Mouse (Mus musculus): ENCODE measurements at regions not wholly inside any gene's neighbourhood (a gene's known extent, or its start where the extent isn't known, plus 50 kb on each side); places are given as distances from the start of the nearest gene placed in this dataset.

GRCm38 (mm10) chr5:106200631-106201030 lies 257.3 kb downstream of the Barhl2 start:
- ATAC-seq (ENCODE audit: poor library complexity, severe bottlenecking): no peak

DNA sequence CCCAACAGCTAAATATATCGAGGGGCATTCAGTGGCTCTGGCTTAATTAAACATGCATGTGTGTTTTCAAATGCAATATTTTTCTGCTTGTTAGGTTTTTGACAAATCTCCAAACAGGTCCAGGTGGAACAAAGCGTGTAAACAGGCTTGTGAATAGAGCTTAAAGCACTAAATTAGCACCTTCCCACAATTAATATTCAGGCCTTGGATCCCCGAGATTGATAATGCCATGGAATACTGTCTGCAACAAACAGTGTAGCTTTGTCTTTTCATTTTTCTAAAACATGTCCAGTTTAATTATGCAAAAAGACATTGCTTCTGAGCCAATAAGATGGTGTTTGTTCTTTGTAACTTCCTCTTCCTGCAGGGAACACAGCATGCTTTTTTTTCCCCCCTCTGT lies 258.9 kb downstream of the Barhl2 start:
- no peak for ATAC-seq (ENCODE audit: poor library complexity, severe bottlenecking)

- no peak for ATAC-seq (ENCODE audit: poor library complexity, severe bottlenecking)
Observed at GRCm38 (mm10) chr5:106191141-106191540, 266.8 kb downstream of the Barhl2 start.

- no peak for ATAC-seq (ENCODE audit: poor library complexity, severe bottlenecking)
Observed at GRCm38 (mm10) chr5:106181726-106182125, 276.2 kb downstream of the Barhl2 start.

GRCm38 (mm10) chr5:106172162-106172561 lies 285.8 kb downstream of the Barhl2 start:
- no peak for ATAC-seq (ENCODE audit: poor library complexity, severe bottlenecking)

GRCm38 (mm10) chr5:106170405-106170804 lies 287.6 kb downstream of the Barhl2 start:
- ATAC-seq (ENCODE audit: poor library complexity, severe bottlenecking): no peak

DNA sequence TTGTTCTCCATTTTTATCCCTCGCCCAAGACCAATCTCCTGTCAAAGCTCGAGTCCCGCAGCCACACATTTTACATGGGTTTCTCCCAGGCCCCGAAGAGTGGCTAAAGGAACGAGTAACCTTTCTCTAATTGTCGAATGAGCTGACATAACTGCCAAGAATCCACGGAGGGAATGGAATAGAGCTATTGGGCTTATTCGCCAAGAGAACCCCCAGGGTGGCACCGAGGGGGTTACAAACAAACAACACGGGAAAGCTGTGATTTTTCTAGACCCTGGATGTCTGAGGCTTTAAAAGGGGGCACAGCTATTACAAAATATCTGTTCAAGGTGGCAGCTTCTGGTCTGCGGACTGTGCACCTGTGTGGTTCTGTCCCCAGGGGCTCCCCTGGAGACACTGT lies 290.4 kb downstream of the Barhl2 start:
- no peak for ATAC-seq (ENCODE audit: poor library complexity, severe bottlenecking)

DNA sequence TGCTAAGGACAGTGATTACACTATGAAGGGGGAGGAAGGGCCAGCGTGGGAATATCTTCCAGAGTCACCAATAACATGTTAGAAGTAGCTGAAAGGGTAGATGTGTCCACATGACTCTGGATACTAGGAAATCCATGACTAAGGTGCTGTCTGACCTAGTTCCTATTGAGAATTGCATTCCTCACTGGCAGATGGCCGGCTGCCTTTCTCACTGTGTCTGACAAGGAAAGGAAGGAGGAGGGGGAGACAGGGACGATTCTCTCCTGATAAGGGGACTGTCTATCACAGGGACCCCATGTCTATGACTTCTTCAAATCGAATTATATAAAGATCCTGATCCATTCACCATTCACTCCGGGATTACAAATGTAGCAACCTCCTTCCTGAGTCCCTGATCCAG lies 289.9 kb downstream of the Zfp326 start:
- no peak for ATAC-seq (ENCODE audit: poor library complexity, severe bottlenecking)

DNA sequence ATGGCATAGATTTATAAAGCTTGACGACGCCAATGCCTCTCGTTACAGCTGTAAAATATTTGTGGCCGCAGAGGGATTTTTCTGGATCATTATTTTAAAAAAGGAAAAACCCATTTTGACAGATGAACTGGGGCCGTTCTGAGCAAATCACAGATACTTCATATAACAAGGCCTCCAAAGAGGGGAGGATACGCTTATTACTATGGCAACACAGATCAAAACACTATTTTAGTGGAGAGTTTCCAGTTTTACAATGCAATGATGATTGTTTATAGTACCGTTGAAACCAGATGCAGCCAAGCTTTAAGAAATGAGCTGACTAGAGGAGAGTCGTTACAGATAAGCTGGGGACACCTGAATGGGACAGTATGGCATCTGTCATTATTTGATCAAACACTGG lies 287.8 kb downstream of the Zfp326 start:
- no peak for ATAC-seq (ENCODE audit: poor library complexity, severe bottlenecking)

DNA sequence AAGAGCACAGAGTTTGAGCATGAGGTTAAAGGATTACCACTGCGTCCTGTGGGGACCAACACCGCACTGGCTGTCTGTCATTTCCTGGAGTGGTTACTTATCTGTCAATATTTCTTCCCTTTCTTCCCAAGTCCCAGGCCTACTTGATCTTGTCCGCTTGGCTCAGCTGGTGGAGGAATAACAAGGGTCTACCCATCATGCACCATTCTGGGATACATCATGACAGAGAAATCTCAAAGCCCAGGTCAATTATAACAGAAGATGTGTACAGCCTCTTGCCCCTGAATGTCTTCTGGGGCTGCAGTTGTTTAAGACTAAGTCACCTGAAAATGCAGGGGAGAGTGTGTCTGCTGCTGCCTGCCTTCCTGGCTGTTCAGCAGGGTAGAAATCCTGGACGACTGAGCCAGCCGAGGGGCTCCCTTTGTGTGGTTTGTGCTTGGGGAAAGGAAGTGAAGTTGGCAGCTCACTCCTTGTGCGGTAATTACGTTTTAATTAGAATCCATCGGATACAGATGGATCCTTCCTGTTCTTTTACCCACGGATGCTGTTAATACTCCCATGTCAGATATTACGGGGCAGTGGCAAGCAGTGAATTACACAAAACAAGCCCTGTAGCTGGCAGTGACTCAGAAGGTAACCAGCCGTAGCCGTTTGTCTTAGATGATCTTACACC lies 286.8 kb downstream of the Zfp326 start:
- no peak for ATAC-seq (ENCODE audit: poor library complexity, severe bottlenecking)

DNA sequence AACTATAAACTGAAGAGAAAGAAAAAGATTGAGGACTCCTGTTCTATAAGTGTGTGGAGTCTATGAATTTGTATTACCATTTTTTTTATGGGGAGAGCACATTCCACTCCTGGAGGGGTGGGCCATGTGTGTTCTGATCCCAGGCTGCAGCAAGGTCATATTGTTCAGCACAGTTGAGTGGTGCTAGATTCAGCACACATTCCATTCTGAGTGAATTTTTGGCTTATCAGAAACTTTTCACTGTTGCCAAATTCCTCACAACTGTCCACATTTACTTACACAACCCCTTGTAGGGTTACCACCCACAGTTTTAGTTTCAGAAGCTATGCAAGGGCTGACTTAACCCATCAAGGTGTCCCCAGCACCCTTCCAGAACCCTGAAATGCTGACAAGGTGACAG lies 262.7 kb downstream of the Zfp326 start:
- ATAC-seq (ENCODE audit: poor library complexity, severe bottlenecking): no peak

GRCm38 (mm10) chr5:106122928-106123327 lies 246.6 kb downstream of the Zfp326 start:
- ATAC-seq (ENCODE audit: poor library complexity, severe bottlenecking): no peak

- no peak for ATAC-seq (ENCODE audit: poor library complexity, severe bottlenecking)
Observed at GRCm38 (mm10) chr5:106119584-106119983, 243.2 kb downstream of the Zfp326 start.

- no peak for ATAC-seq (ENCODE audit: poor library complexity, severe bottlenecking)
Observed at GRCm38 (mm10) chr5:106113186-106113585, 236.8 kb downstream of the Zfp326 start.

- no peak for ATAC-seq (ENCODE audit: poor library complexity, severe bottlenecking)
Observed at GRCm38 (mm10) chr5:106108474-106108971, 232.2 kb downstream of the Zfp326 start.

DNA sequence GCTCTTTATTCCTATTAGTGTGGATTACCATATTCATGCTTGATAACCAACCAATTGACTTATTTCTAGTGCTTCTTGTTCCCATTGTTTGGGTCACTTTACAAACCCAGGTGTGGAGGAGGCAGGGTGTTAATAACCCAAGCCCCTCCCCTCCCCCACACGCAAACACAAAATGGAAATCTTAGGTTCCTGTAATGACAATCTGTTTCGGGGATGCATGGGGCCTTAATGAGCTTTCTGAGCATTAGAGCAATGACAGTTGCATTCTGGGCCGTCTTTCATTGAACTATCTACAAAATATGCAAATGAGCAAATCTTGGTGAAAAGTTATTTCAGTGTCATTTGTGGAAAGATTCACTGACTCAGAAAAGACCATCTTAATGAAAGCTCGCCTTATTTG lies 225.9 kb downstream of the Zfp326 start:
- ATAC-seq (ENCODE audit: poor library complexity, severe bottlenecking): no peak

DNA sequence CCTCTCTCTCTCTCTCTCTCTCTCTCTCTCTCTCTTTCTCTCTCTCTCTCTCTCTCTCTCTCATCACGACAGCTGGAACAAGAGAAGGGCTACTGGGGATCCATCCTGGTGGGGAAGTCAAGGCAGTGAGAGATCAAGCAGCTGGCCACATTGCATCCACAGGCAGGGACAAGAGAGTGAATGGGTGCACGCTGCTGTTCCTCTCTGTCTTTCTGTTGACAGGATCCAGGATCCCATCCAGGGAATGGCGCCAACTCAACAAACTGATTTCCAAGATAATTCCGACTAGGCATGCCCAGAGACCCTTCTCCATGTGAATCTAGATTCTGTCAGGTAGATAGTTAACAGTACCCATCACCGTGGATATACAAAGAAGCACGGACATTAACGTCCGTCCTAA lies 222.5 kb downstream of the Zfp326 start:
- no peak for ATAC-seq (ENCODE audit: poor library complexity, severe bottlenecking)

DNA sequence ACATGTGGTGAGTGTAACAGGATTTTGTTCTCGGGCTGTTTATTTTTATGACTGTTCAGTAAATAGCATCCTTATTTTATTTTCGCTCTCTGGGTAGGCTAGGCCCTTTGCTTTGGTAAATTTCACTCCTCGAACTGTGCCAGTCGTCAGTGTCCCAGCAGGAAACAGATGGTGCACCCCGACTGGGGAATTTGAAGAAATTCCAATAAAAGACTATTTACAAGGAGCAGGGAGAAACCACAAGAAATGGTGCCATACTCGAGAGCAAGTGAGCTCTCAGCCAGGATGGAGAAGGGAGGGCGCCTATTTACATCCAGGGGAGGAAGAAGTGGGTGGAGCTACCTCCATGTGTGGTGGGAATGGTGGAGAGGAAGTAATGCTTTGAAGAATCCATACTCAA lies 213.0 kb downstream of the Zfp326 start:
- ATAC-seq (ENCODE audit: poor library complexity, severe bottlenecking): no peak

- ATAC-seq (ENCODE audit: poor library complexity, severe bottlenecking): no peak
Observed at GRCm38 (mm10) chr5:106088478-106089185, 212.3 kb downstream of the Zfp326 start.

GRCm38 (mm10) chr5:106083786-106084185 lies 207.4 kb downstream of the Zfp326 start:
- ATAC-seq (ENCODE audit: poor library complexity, severe bottlenecking): no peak

- no peak for ATAC-seq (ENCODE audit: poor library complexity, severe bottlenecking)
Observed at GRCm38 (mm10) chr5:106082891-106083290, 206.5 kb downstream of the Zfp326 start.

DNA sequence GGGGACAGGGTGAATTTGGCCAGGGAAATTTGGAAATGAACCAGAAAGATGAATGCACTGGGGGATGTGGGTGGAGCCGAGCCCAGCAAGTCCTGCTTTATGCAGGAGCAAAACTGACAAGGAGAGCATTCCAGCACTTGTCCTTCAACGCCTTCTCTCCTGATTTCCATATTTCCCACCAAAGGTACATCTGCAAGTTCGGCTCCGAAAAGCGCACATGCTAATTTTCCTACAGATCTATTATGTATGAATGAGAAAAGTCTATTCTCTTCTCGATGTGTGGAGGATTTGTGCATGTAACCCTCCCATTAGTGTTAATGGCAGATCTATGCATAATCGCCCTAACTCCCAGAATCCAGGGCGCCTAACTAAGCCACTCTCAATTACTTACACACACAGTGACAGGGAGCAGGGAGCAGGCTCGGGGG lies 190.8 kb downstream of the Zfp326 start:
- no peak for ATAC-seq (ENCODE audit: poor library complexity, severe bottlenecking)

All from megakaryocyte, adult 5-6 weeks (primary cell).